Mouse (Mus musculus): Measurements from ENCODE around the gene Olfr896-ps1. TPM values are rescaled to one million over a fixed set of nuclear protein-coding genes. Genes with fewer than 3 reads are reported as not detected.

Olfr896-ps1 gene
- not detected in 2 replicates for polyA plus RNA-seq (2014; fragmentation: Nextera tagmentation; extraction: Ambion mirVana)

DNA sequence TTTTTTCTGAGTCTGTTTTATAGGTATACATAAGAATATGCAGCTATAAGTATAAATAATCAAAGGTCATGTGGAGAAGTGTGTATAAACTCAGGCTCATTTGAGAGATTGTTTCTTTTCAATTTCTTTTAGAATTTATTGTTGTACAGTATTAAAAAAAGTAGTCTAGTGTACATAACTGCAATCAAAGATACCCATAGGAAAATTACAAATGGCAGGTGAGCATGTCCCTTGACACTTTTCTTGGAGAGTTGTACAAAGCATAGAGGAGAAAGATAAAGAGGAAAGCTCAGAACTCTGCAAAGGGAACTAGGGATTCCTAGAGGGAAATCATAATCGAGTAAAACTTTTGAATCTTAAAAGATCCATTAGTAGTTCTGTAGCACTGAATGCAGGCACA lies at the start of gene Olfr896-ps1:
Gene Olfr896-ps1 (plus strand): TSS at position 301 of the 400 bp plus-strand sequence.
- Histone ChIP-seq H3K4me1 (ENCODE audit: control insufficient read depth in 2 of 2, insufficient read depth in 2 of 2, low read length in 2 of 2) (no peaks in the 10 kb centered on the region), H3K9me3 (ENCODE audit: control insufficient read depth, low read length) (no peaks in the 10 kb centered on the region), H3K27me3 (ENCODE audit: control insufficient read depth, insufficient read depth, low read length) (no peaks in the 10 kb centered on the region), H3K4me2 (ENCODE audit: low read length) (no peak within 1 kb of the TSS), H3K9ac (ENCODE audit: low read length) (no peak within 1 kb of the TSS), H3K27ac (replicated peaks in 1 of 2; ENCODE audit: control insufficient read depth in 1 of 2, insufficient read depth in 1 of 2, low read depth in 2 of 2, low read length in 2 of 2) (no peak within 1 kb of the TSS), H3K4me3 (ENCODE audit: control insufficient read depth in 1 of 2, insufficient read depth in 1 of 2, low read depth in 1 of 2, low read length in 2 of 2) (no peak within 1 kb of the TSS), H3K36me3 (ENCODE audit: control insufficient read depth, insufficient read depth, low read length) (no peaks in the 10 kb centered on the region)
- ATAC-seq (ENCODE audit: insufficient number of reproducible peaks, insufficient read depth, low FRiP score, low read depth) = no peak
- WGBS = 68% methylated on average over 1 of the region's 1 CpGs

GRCm38 (mm10) chr9:38252474-38252873 lies 38.4 kb upstream of the Olfr896-ps1 start, which contains the start of gene Olfr143:
TSS of gene Olfr143 (plus strand) at chr9:38252774.
- H3K9ac ChIP-seq (ENCODE audit: low read length) = no peak within 1 kb of the TSS
- no peak for ATAC-seq (ENCODE audit: insufficient number of reproducible peaks, insufficient read depth, low FRiP score, low read depth)
- H3K27ac ChIP-seq (replicated peaks in 1 of 2; ENCODE audit: control insufficient read depth in 1 of 2, insufficient read depth in 1 of 2, low read depth in 2 of 2, low read length in 2 of 2) = no peak within 1 kb of the TSS

DNA sequence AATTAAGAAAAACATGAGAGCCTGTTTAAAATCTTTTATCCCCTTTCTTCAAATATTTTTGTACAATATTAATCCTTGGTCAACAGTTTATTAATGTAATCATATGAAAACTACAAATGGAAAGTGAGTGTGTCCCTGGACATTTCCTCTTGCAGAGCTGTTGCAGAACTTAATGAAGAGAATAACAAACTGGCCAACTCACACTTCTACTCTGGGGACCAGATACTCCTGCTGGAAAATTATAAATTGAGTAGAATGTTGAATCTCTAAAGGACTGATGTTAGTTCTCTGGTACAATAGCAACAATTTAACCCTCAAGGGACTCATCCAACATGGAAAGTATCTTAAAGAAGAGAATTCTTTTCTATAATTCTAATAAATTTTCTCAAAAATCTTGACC lies 23.4 kb upstream of the Olfr896-ps1 start, which contains the start of gene Olfr895:
Gene Olfr895 (plus strand): TSS at position 301 of the 400 bp plus-strand sequence.
- H3K4me3 ChIP-seq (ENCODE audit: control insufficient read depth in 1 of 2, insufficient read depth in 1 of 2, low read depth in 1 of 2, low read length in 2 of 2) = no peak within 1 kb of the TSS
- H3K27ac ChIP-seq (replicated peaks in 1 of 2; ENCODE audit: control insufficient read depth in 1 of 2, insufficient read depth in 1 of 2, low read depth in 2 of 2, low read length in 2 of 2) = no peak within 1 kb of the TSS
- H3K9ac ChIP-seq (ENCODE audit: low read length) = no peak within 1 kb of the TSS
- H3K27me3 ChIP-seq (ENCODE audit: control insufficient read depth, insufficient read depth, low read length) = no peaks in the 10 kb centered on the region
- no peak within 1 kb of the TSS for H3K4me2 ChIP-seq (ENCODE audit: low read length)
- H3K4me1 ChIP-seq (ENCODE audit: control insufficient read depth in 2 of 2, insufficient read depth in 2 of 2, low read length in 2 of 2) = no peaks in the 10 kb centered on the region
- no peak for ATAC-seq (ENCODE audit: insufficient number of reproducible peaks, insufficient read depth, low FRiP score, low read depth)
- H3K9me3 ChIP-seq (ENCODE audit: control insufficient read depth, low read length) = no peaks in the 10 kb centered on the region
- no peaks in the 10 kb centered on the region for H3K36me3 ChIP-seq (ENCODE audit: control insufficient read depth, insufficient read depth, low read length)

More at GRCm38 (mm10) chr9:38252474-38252873, 38.4 kb upstream of the Olfr896-ps1 start, which contains the start of gene Olfr143:
- H3K4me3 ChIP-seq (ENCODE audit: control insufficient read depth in 1 of 2, insufficient read depth in 1 of 2, low read depth in 1 of 2, low read length in 2 of 2) = no peak within 1 kb of the TSS
- no peaks in the 10 kb centered on the region for H3K9me3 ChIP-seq (ENCODE audit: control insufficient read depth, low read length)
- no peaks in the 10 kb centered on the region for H3K36me3 ChIP-seq (ENCODE audit: control insufficient read depth, insufficient read depth, low read length)
- H3K4me2 ChIP-seq (ENCODE audit: low read length) = no peak within 1 kb of the TSS
- no peaks in the 10 kb centered on the region for H3K27me3 ChIP-seq (ENCODE audit: control insufficient read depth, insufficient read depth, low read length)
- no peaks in the 10 kb centered on the region for H3K4me1 ChIP-seq (ENCODE audit: control insufficient read depth in 2 of 2, insufficient read depth in 2 of 2, low read length in 2 of 2)

DNA sequence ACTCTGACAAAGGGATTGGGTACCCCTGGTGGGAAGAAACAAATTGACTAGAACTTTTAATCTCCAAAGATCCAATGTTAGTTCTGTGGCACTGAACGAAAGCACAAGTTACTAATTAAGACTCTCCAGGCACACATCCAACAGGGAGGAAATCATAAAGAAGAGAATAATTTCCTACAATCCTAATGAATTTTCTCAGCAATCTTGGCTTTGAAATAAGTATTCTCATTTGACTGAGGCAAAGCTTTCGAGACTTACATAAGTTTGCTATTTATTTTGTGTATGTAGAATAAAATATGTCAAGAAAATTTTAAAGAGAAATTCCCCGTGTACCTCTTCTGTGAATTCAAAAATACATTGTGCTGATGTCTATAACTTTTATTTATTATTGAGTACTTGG lies 37.9 kb downstream of the Olfr896-ps1 start, which contains the start of gene Olfr25:
Gene Olfr25 (plus strand): TSS at position 301 of the 400 bp plus-strand sequence.
- Histone ChIP-seq H3K36me3 (ENCODE audit: control insufficient read depth, insufficient read depth, low read length) (no peaks in the 10 kb centered on the region), H3K27me3 (ENCODE audit: control insufficient read depth, insufficient read depth, low read length) (no peaks in the 10 kb centered on the region), H3K4me3 (ENCODE audit: control insufficient read depth in 1 of 2, insufficient read depth in 1 of 2, low read depth in 1 of 2, low read length in 2 of 2) (no peak within 1 kb of the TSS), H3K4me2 (ENCODE audit: low read length) (no peak within 1 kb of the TSS), H3K27ac (replicated peaks in 1 of 2; ENCODE audit: control insufficient read depth in 1 of 2, insufficient read depth in 1 of 2, low read depth in 2 of 2, low read length in 2 of 2) (no peak within 1 kb of the TSS), H3K4me1 (ENCODE audit: control insufficient read depth in 2 of 2, insufficient read depth in 2 of 2, low read length in 2 of 2) (no peaks in the 10 kb centered on the region), H3K9me3 (ENCODE audit: control insufficient read depth, low read length) (no peaks in the 10 kb centered on the region), H3K9ac (ENCODE audit: low read length) (no peak within 1 kb of the TSS)
- no peak for ATAC-seq (ENCODE audit: insufficient number of reproducible peaks, insufficient read depth, low FRiP score, low read depth)
- WGBS = 79% methylated on average over 3 of the region's 3 CpGs

Other genes with a start within 250 kb of the Olfr896-ps1 start
- gene Olfr884, start 244.6 kb upstream of the Olfr896-ps1 start, polyA plus RNA-seq (2014; fragmentation: Nextera tagmentation; extraction: Ambion mirVana) = not detected in 2 replicates
- gene Olfr885, start 229.8 kb upstream of the Olfr896-ps1 start, polyA plus RNA-seq (2014; fragmentation: Nextera tagmentation; extraction: Ambion mirVana) = not detected in 2 replicates
- not detected in 2 replicates for gene Olfr887, start 207.0 kb upstream of the Olfr896-ps1 start, polyA plus RNA-seq (2014; fragmentation: Nextera tagmentation; extraction: Ambion mirVana)
- not detected in 2 replicates for gene Olfr888, start 183.0 kb upstream of the Olfr896-ps1 start, polyA plus RNA-seq (2014; fragmentation: Nextera tagmentation; extraction: Ambion mirVana)
- gene Olfr889, start 175.9 kb upstream of the Olfr896-ps1 start, polyA plus RNA-seq (2014; fragmentation: Nextera tagmentation; extraction: Ambion mirVana) = not detected in 2 replicates
- not detected in 2 replicates for gene Olfr890, start 148.6 kb upstream of the Olfr896-ps1 start, polyA plus RNA-seq (2014; fragmentation: Nextera tagmentation; extraction: Ambion mirVana)
- not detected in 2 replicates for gene Olfr891, start 110.3 kb upstream of the Olfr896-ps1 start, polyA plus RNA-seq (2014; fragmentation: Nextera tagmentation; extraction: Ambion mirVana)
- gene Olfr893, start 82.7 kb upstream of the Olfr896-ps1 start, polyA plus RNA-seq (2014; fragmentation: Nextera tagmentation; extraction: Ambion mirVana) = not detected in 2 replicates
- gene Olfr894, start 73.1 kb upstream of the Olfr896-ps1 start, polyA plus RNA-seq (2014; fragmentation: Nextera tagmentation; extraction: Ambion mirVana) = not detected in 2 replicates
- not detected in 2 replicates for gene Olfr143, start 38.3 kb upstream of the Olfr896-ps1 start, polyA plus RNA-seq (2014; fragmentation: Nextera tagmentation; extraction: Ambion mirVana)
- not detected in 2 replicates for gene Olfr895, start 23.3 kb upstream of the Olfr896-ps1 start, polyA plus RNA-seq (2014; fragmentation: Nextera tagmentation; extraction: Ambion mirVana)
- gene Olfr25, start 38.0 kb downstream of the Olfr896-ps1 start, polyA plus RNA-seq (2014; fragmentation: Nextera tagmentation; extraction: Ambion mirVana) = not detected in 2 replicates
- not detected in 2 replicates for gene Olfr898, start 57.3 kb downstream of the Olfr896-ps1 start, polyA plus RNA-seq (2014; fragmentation: Nextera tagmentation; extraction: Ambion mirVana)
- not detected in 2 replicates for gene Olfr250, start 75.8 kb downstream of the Olfr896-ps1 start, polyA plus RNA-seq (2014; fragmentation: Nextera tagmentation; extraction: Ambion mirVana)
- gene Olfr251, start 86.0 kb downstream of the Olfr896-ps1 start, polyA plus RNA-seq (2014; fragmentation: Nextera tagmentation; extraction: Ambion mirVana) = not detected in 2 replicates
- gene Olfr147, start 110.6 kb downstream of the Olfr896-ps1 start, polyA plus RNA-seq (2014; fragmentation: Nextera tagmentation; extraction: Ambion mirVana) = not detected in 2 replicates
- gene Olfr901, start 138.3 kb downstream of the Olfr896-ps1 start, polyA plus RNA-seq (2014; fragmentation: Nextera tagmentation; extraction: Ambion mirVana) = not detected in 2 replicates
- gene Olfr902, start 156.5 kb downstream of the Olfr896-ps1 start, polyA plus RNA-seq (2014; fragmentation: Nextera tagmentation; extraction: Ambion mirVana) = not detected in 2 replicates
- gene Olfr904, start 172.0 kb downstream of the Olfr896-ps1 start, polyA plus RNA-seq (2014; fragmentation: Nextera tagmentation; extraction: Ambion mirVana) = not detected in 2 replicates
- gene Olfr905, start 180.0 kb downstream of the Olfr896-ps1 start, polyA plus RNA-seq (2014; fragmentation: Nextera tagmentation; extraction: Ambion mirVana) = not detected in 2 replicates
- gene Olfr906, start 196.0 kb downstream of the Olfr896-ps1 start, polyA plus RNA-seq (2014; fragmentation: Nextera tagmentation; extraction: Ambion mirVana) = not detected in 2 replicates
- gene Olfr907, start 204.7 kb downstream of the Olfr896-ps1 start, polyA plus RNA-seq (2014; fragmentation: Nextera tagmentation; extraction: Ambion mirVana) = not detected in 2 replicates
- gene Olfr911-ps1, start 230.5 kb downstream of the Olfr896-ps1 start, polyA plus RNA-seq (2014; fragmentation: Nextera tagmentation; extraction: Ambion mirVana) = not detected in 2 replicates
- gene Olfr910, start 246.7 kb downstream of the Olfr896-ps1 start, polyA plus RNA-seq (2014; fragmentation: Nextera tagmentation; extraction: Ambion mirVana) = not detected in 2 replicates